Mouse (Mus musculus) layer of hippocampus, adult 2 months (tissue): ENCODE results near the gene Olfr944. TPM values are rescaled to one million over a fixed set of nuclear protein-coding genes. Genes with fewer than 3 reads are reported as not detected.

Experiments
- DNase-seq, 2 experiments: peaks; one replicate each; pipeline ENCODE4 v3.0.0; 2022; ENCODE audit warnings: low spot score in 2 of 2
- H3K27ac ChIP-seq: fragments of 200-600 bp; 2 replicates; pipeline ENCODE4 v1.8.1; 2022
- H3K4me3 ChIP-seq: fragments of 200-600 bp; 2 replicates; pipeline ENCODE4 v1.8.1; 2022; ENCODE audit warnings: mild to moderate bottlenecking
- CTCF ChIP-seq: fragments of 200-600 bp; conservative IDR thresholded peaks from 2 replicates; pipeline ENCODE4 v1.8.1; 2022; ENCODE audit warnings: antibody characterized with exemption, mild to moderate bottlenecking, moderate library complexity
- long read RNA-seq, 2 experiments: library from polyadenylated mRNA; stranded (forward); transcript quantifications; one replicate each; pipeline ENCODE4 v2.0.0; 2021; ENCODE audit warnings: borderline mapping rate in 2 of 2
- total RNA-seq, 2 experiments: library from RNA; stranded (reverse); gene quantifications; 2 replicates each; pipeline ENCODE4 v1.2.3; 2021

Olfr944 gene
- not detected for total RNA-seq
- long read RNA-seq, experiment 1: 0 reads
- long read RNA-seq, experiment 2: 0 reads

DNA sequence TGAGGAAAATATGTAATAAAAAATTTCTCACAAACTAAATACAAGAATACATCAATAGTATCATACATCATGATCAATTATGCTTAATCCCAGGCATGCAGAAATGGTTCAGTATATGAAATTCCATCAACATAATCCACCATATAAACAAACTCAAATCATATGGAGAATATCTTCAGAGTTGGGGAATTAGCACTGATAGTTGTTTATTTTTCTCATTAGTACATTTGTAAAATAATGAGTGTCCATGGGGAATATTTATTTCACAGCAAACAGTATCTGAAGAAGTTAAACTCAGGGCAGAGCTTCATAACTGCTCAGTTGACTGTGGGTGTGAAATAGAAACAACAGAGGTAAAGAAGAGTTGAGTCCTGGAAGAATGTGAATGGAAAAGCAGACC lies at the start of gene Olfr944:
Gene Olfr944 (plus strand): TSS at position 301 of the 400 bp plus-strand sequence.
- no peak for TF ChIP-seq CTCF
- Histone ChIP-seq H3K27ac (no peak within 1 kb of the TSS), H3K4me3 (no peak within 1 kb of the TSS)
- DNase-seq: no peak

- no peak for TF ChIP-seq CTCF
- no peak for DNase-seq
- Histone ChIP-seq H3K27ac (no peak overlapping the region), H3K4me3 (no peak overlapping the region)
Measured at GRCm38 (mm10) chr9:39152401-39152800, 49.3 kb upstream of the Olfr944 start.

- no peak for TF ChIP-seq CTCF
- H3K4me3 ChIP-seq: no peak within 1 kb of the TSS
- H3K27ac ChIP-seq: no peak within 1 kb of the TSS
- DNase-seq: no peak
Measured at GRCm38 (mm10) chr9:39166004-39166403, 35.7 kb upstream of the Olfr944 start, which contains the start of gene Olfr943. TSS of gene Olfr943 (plus strand) at chr9:39166304.

- Histone ChIP-seq H3K4me3 (no peak within 1 kb of the TSS), H3K27ac (no peak within 1 kb of the TSS)
- no peak for TF ChIP-seq CTCF
- DNase-seq: no peak
Measured at GRCm38 (mm10) chr9:39249894-39250293, 48.2 kb downstream of the Olfr944 start, which contains the start of gene Olfr1537. TSS of gene Olfr1537 (minus strand) at chr9:39249994.

Other genes with a start within 250 kb of the Olfr944 start
- not detected for gene Olfr933, start 229.6 kb upstream of the Olfr944 start, total RNA-seq
- not detected for gene Olfr934, start 213.6 kb upstream of the Olfr944 start, total RNA-seq
- gene Olfr935, start 202.2 kb upstream of the Olfr944 start, total RNA-seq: not detected
- gene Olfr146, start 178.5 kb upstream of the Olfr944 start, total RNA-seq: not detected
- gene Olfr937, start 137.0 kb upstream of the Olfr944 start, total RNA-seq: not detected
- not detected for gene Olfr938, start 123.0 kb upstream of the Olfr944 start, total RNA-seq
- not detected for gene Olfr27, start 73.8 kb upstream of the Olfr944 start, total RNA-seq
- gene Olfr943, start 35.6 kb upstream of the Olfr944 start, total RNA-seq: not detected
- not detected for gene Olfr1537, start 48.1 kb downstream of the Olfr944 start, total RNA-seq
- gene Olfr945, start 74.9 kb downstream of the Olfr944 start, total RNA-seq: not detected
- not detected for gene Olfr948, start 124.1 kb downstream of the Olfr944 start, total RNA-seq
- gene Olfr951, start 185.5 kb downstream of the Olfr944 start, total RNA-seq: not detected
- gene Olfr952, start 225.2 kb downstream of the Olfr944 start, total RNA-seq: not detected